Mouse (Mus musculus): ENCODE measurements around the gene Ltn1. TPM values are rescaled to one million over a fixed set of nuclear protein-coding genes. Genes with fewer than 3 reads are reported as not detected.

Gene Ltn1
- polyA plus RNA-seq, 1 experiment from 2014 or later, result 29.6 TPM

DNA sequence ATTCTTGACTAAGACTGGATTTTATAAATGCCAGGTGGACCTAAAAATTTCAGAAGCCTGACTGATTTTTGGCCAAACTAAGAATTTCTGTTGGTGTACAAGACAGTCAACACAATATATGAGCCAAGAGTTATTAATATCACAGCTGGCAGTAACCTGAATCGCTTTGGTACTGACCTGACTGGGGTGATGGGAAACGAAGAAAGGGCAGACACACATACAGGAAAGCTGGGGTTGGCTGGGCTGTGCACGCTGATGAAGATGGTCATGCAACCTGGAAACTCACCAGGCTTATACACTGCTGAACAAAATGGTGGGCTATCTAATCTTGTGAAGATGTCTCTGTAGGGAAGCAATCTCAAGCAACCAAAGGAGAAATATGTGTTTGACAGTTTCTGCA, 102.4 kb downstream of the Ltn1 start:
- WGBS, result 90% methylated on average over 3 of the region's 3 CpGs
- no peaks in the 10 kb centered on the region for H3K4me1 ChIP-seq (ENCODE audit: control insufficient read depth, insufficient read depth, low read length)
- H3K4me3 ChIP-seq (ENCODE audit: low read depth, low read length), result no peak overlapping the region
- no peaks in the 10 kb centered on the region for H3K36me3 ChIP-seq (ENCODE audit: control insufficient read depth, insufficient read depth, low read length)
- H3K27me3 ChIP-seq (ENCODE audit: control insufficient read depth, insufficient read depth, low read length), result no peaks in the 10 kb centered on the region
- no peak for DNase-seq (ENCODE audit: low spot score, missing footprints)
- H3K9me3 ChIP-seq (ENCODE audit: control insufficient read depth, low read length), result no peaks in the 10 kb centered on the region
- no peak overlapping the region for H3K27ac ChIP-seq (ENCODE audit: low read depth, low read length)
- H3K4me2 ChIP-seq, result no peak overlapping the region
- ATAC-seq (ENCODE audit: low FRiP score), result no peak
- H3K9ac ChIP-seq (ENCODE audit: low read length), result no peak overlapping the region

Other genes starting within 250 kb of the Ltn1 start
- 14.7 and 15.3 TPM in 2 replicates for gene N6amt1, start 78.4 kb downstream of the Ltn1 start, polyA plus RNA-seq (2014; fragmentation: Nextera tagmentation; extraction: Ambion mirVana)
- 12.1 and 14.7 TPM in 2 replicates for gene Rwdd2b, start 8.0 kb upstream of the Ltn1 start, polyA plus RNA-seq (2014; fragmentation: Nextera tagmentation; extraction: Ambion mirVana)
- 43.0 and 50.6 TPM in 2 replicates for gene Usp16, start 22.1 kb upstream of the Ltn1 start, polyA plus RNA-seq (2014; fragmentation: Nextera tagmentation; extraction: Ambion mirVana)
- gene Cct8, start 63.3 kb upstream of the Ltn1 start, polyA plus RNA-seq (2014; fragmentation: Nextera tagmentation; extraction: Ambion mirVana), result 693 and 743 TPM in 2 replicates
- gene Map3k7cl, start 120.7 kb upstream of the Ltn1 start, polyA plus RNA-seq (2014; fragmentation: Nextera tagmentation; extraction: Ambion mirVana), result not detected in 2 replicates

All from midbrain, embryonic 11.5 days (tissue).